Mouse (Mus musculus) limb, embryonic 13.5 days (tissue): ENCODE measurements around the gene Sorcs2. TPM values are rescaled to one million over a fixed set of nuclear protein-coding genes. Genes with fewer than 3 reads are reported as not detected.

Experiments
- ATAC-seq: fragments of 200-750 bp; cut with Nextera tagmentation; 2 replicates; pipeline ENCODE4 v1.8.0; 2017; ENCODE audit warnings: low read depth, moderate number of reproducible peaks, moderate TSS enrichment; ENCODE audit not compliant: low FRiP score
- H3K27ac ChIP-seq: fragments of 300-500 bp; sonication (generic); 2 replicates; pipeline ENCODE4 v1.5.1; 2015; ENCODE audit warnings: inconsistent platforms, mild to moderate bottlenecking, moderate library complexity
- H3K27me3 ChIP-seq: fragments of 300-500 bp; sonication (generic); 2 replicates; pipeline ENCODE4 v1.6.1; 2015; ENCODE audit warnings: mild to moderate bottlenecking, inconsistent platforms
- H3K36me3 ChIP-seq: fragments of 300-500 bp; sonication (generic); 2 replicates; pipeline ENCODE4 v1.6.1; 2015; ENCODE audit warnings: inconsistent platforms, mild to moderate bottlenecking, moderate library complexity
- H3K4me1 ChIP-seq: fragments of 300-500 bp; sonication (generic); 2 replicates; pipeline ENCODE4 v1.6.1; 2015; ENCODE audit warnings: inconsistent platforms
- H3K4me2 ChIP-seq: fragments of 300-500 bp; sonication (generic); replicated peaks from 2 replicates; pipeline ENCODE4 v1.6.1; 2015; ENCODE audit warnings: inconsistent platforms, mild to moderate bottlenecking, moderate library complexity
- H3K4me3 ChIP-seq: fragments of 300-500 bp; sonication (generic); 2 replicates; pipeline ENCODE4 v1.5.1; 2015; ENCODE audit warnings: moderate library complexity, mild to moderate bottlenecking, inconsistent platforms
- H3K9ac ChIP-seq: fragments of 300-500 bp; sonication (generic); 2 replicates; pipeline ENCODE4 v1.6.1; 2015; ENCODE audit warnings: mild to moderate bottlenecking, inconsistent platforms
- H3K9me3 ChIP-seq: fragments of 300-500 bp; sonication (generic); 2 replicates; pipeline ENCODE4 v1.6.1; 2016; ENCODE audit warnings: inconsistent platforms
- WGBS: fragments of 180-500 bp; shearing (Covaris S2); methylation state at CpG from one replicate; pipeline ENCODE4 v1.1.7; 2015; 5-methylcytosine and 5-hydroxymethylcytosine counted together
- polyA plus RNA-seq: library from polyadenylated mRNA; unstranded; fragments of >200 nt; fragmentation: Nextera tagmentation; extraction: Ambion mirVana; gene quantifications from 2 replicates; pipeline ENCODE4 v1.2.1, GENCODE M21; 2015

Gene Sorcs2
- polyA plus RNA-seq, 1 experiment from 2014 or later, result 23.0 TPM

DNA sequence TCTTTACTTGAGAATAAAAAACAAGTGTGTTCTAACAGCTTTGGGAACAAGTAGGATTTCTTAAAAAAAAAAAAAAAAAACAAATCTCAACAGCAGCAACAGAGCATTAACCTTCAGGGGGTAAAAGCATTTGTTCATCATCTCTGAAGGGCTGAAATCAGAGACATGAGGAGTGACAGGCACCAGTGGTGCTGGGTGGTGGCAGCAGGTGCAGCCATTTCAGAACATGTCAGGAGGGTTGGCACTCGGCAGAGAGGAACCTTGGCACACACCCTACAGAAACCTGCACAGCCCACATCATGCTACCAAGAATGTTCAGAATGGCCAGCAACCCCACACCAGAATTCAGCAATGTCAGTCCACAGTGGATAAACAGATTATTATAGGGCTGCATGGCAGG is 198.4 kb downstream of the Sorcs2 start:
- no peak overlapping the region for H3K4me2 ChIP-seq
- H3K4me3 ChIP-seq, result no peak overlapping the region
- H3K9me3 ChIP-seq, result no peaks in the 10 kb centered on the region
- no peaks in the 10 kb centered on the region for H3K36me3 ChIP-seq
- no peak overlapping the region for H3K9ac ChIP-seq
- H3K27me3 ChIP-seq, result no peaks in the 10 kb centered on the region
- ATAC-seq, result no peak
- H3K4me1 ChIP-seq, result 0 out of 2 replicates have a peak, but pooled peaks cover 2% of the 10 kb centered on the region
- no peak overlapping the region for H3K27ac ChIP-seq
- 85% methylated on average over 1 of the region's 1 CpGs for WGBS

DNA sequence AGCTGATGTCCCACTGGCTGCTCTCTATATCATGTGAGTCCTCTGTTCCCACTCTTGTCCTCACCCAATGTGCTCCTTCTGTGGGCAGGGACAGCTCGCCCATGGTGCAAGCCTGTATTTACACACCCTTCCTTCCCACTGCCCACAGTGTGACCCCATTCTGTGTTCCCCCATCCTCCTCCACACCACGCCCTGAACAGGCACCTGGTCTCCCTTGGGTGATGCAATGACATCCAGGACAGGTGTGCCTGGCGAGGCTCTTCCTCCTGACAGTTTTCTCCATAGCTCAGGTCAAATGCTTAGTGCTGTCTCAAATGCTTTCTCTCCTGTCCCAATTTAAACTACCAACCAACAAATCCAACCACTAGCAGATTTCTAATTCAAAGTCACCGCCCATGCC is 202.5 kb downstream of the Sorcs2 start:
- Histone ChIP-seq H3K36me3 (no peaks in the 10 kb centered on the region), H3K9ac (no peak overlapping the region), H3K9me3 (no peaks in the 10 kb centered on the region), H3K4me1 (peaks cover 12% of the 10 kb centered on the region), H3K4me2 (no peak overlapping the region), H3K27ac (no peak overlapping the region), H3K27me3 (no peaks in the 10 kb centered on the region), H3K4me3 (no peak overlapping the region)
- no peak for ATAC-seq
- WGBS, result 88% methylated on average over 4 of the region's 4 CpGs

DNA sequence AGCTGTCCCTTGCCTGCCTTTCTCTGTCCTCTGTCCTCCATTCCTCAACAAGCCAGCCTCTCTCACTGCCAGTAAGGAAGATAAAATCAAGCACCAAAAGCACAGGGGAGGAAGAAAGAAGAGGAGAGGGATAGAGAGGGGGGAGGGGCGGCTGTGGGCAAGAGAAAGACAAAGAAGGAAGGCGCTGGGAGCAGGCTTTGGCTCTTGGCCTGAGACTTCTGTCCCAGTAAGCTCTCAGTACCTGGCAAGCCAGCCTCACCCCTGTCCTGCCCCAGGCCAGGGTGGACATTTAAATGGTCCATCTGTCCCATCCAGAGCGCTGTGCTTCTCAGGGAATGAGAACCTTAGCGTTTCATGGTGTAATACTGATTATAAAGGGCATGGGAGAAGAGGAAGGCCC is 203.3 kb downstream of the Sorcs2 start:
- 66% methylated on average over 4 of the region's 4 CpGs for WGBS
- H3K4me2 ChIP-seq, result no peak overlapping the region
- no peak overlapping the region for H3K9ac ChIP-seq
- no peaks in the 10 kb centered on the region for H3K36me3 ChIP-seq
- H3K27me3 ChIP-seq, result no peaks in the 10 kb centered on the region
- peaks cover 12% of the 10 kb centered on the region for H3K4me1 ChIP-seq
- no peak for ATAC-seq
- H3K9me3 ChIP-seq, result no peaks in the 10 kb centered on the region
- no peak overlapping the region for H3K27ac ChIP-seq
- no peak overlapping the region for H3K4me3 ChIP-seq

DNA sequence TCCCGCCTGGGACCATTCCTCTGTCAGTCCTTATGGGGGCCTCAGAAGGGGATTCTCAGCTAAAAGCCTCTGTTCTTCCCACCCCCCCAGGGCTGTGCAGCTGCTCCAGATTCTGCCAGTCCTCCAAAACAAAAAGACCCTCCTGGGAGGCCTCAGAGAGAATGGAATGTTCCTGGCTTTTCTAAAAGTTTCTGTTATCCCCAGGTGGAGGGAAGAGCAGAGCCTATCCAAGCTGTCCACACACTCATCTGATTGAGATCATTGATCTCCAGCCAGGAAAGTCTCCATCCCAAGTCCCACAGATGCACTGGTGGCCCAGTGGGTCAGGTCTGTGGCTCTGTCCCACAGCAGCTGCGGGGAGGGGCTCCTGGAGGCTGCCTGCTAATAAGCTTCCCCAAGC is 205.3 kb downstream of the Sorcs2 start:
- Histone ChIP-seq H3K4me1 (peaks cover 12% of the 10 kb centered on the region), H3K4me2 (no peak overlapping the region), H3K9me3 (no peaks in the 10 kb centered on the region), H3K36me3 (no peaks in the 10 kb centered on the region), H3K27me3 (no peaks in the 10 kb centered on the region), H3K27ac (no peak overlapping the region), H3K4me3 (no peak overlapping the region), H3K9ac (no peak overlapping the region)
- ATAC-seq, result no peak
- WGBS, result 83% methylated on average over 2 of the region's 2 CpGs

DNA sequence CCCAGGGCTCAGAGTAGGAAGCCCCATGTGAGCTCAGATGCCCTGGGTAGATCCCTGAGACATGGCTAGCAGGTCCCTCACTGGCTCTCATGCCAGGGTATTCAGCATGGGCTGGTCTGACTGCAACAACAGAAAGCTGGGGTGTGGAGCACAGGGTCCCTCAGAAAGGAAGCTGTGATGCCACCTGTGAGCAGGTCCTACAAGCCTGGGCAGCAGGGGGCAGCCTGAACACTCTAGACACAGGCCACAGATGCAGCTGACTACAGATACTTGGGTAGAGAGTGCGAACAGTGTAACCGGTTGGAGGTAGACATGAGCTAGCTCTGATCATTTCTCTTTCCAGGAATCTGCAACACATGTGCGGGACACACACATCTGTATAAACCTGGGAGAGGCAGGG is 206.1 kb downstream of the Sorcs2 start:
- 79% methylated on average over 3 of the region's 3 CpGs for WGBS
- Histone ChIP-seq H3K4me2 (no peak overlapping the region), H3K9me3 (no peaks in the 10 kb centered on the region), H3K4me3 (no peak overlapping the region), H3K4me1 (peaks cover 12% of the 10 kb centered on the region), H3K9ac (no peak overlapping the region), H3K36me3 (no peaks in the 10 kb centered on the region), H3K27ac (no peak overlapping the region), H3K27me3 (no peaks in the 10 kb centered on the region)
- ATAC-seq, result no peak

DNA sequence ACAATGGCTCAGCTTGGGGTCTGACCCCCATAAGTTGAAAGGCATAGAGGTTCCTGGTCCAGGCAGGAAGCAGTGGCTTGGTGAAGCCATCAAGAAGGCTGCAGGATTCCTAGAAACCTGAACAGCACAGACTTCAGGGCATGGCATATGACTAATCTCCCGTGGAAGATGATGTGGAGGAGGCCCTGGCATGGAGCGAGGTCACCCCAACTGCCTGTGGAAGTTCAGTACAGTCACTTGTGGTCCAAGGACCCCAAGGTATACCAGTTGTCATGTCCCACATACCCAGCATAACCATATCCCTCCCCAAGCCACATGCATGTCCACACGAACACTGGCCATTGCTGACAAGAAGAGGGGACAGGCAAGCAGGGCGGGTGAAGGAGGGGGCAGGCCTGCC is 206.7 kb downstream of the Sorcs2 start:
- H3K4me3 ChIP-seq, result no peak overlapping the region
- WGBS, result 89% methylated on average over 4 of the region's 4 CpGs
- ATAC-seq, result no peak

DNA sequence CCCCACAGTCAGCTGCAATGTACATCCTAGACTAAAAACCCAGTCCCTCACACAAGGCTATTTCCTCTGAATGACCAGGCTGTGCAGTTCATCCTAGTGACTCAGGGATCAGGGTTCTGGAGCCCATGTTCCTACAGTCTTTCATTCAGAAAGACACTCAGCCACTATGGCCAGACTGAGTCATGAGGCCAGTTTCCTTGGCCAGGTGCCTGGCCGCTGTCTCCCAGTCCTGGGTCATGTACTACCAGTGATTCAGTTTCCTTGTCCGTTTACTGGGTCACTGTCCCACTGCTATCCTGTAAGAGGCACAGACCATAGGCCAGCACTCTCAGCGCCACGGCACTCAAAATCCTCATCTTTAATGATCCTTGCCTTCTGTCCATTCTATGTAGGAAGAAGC is 209.6 kb downstream of the Sorcs2 start:
- no peaks in the 10 kb centered on the region for H3K9me3 ChIP-seq
- no peak for ATAC-seq
- 86% methylated on average over 4 of the region's 4 CpGs for WGBS
- H3K27me3 ChIP-seq, result no peaks in the 10 kb centered on the region
- H3K36me3 ChIP-seq, result no peaks in the 10 kb centered on the region
- no peak overlapping the region for H3K27ac ChIP-seq
- no peak overlapping the region for H3K4me2 ChIP-seq
- H3K9ac ChIP-seq, result no peak overlapping the region
- H3K4me1 ChIP-seq, result peaks cover 12% of the 10 kb centered on the region
- no peak overlapping the region for H3K4me3 ChIP-seq

More for the DNA sequence above, 206.7 kb downstream of the Sorcs2 start:
- Histone ChIP-seq H3K36me3 (no peaks in the 10 kb centered on the region), H3K4me2 (no peak overlapping the region), H3K9ac (no peak overlapping the region), H3K27ac (no peak overlapping the region), H3K9me3 (no peaks in the 10 kb centered on the region), H3K4me1 (peaks cover 12% of the 10 kb centered on the region), H3K27me3 (no peaks in the 10 kb centered on the region)

DNA sequence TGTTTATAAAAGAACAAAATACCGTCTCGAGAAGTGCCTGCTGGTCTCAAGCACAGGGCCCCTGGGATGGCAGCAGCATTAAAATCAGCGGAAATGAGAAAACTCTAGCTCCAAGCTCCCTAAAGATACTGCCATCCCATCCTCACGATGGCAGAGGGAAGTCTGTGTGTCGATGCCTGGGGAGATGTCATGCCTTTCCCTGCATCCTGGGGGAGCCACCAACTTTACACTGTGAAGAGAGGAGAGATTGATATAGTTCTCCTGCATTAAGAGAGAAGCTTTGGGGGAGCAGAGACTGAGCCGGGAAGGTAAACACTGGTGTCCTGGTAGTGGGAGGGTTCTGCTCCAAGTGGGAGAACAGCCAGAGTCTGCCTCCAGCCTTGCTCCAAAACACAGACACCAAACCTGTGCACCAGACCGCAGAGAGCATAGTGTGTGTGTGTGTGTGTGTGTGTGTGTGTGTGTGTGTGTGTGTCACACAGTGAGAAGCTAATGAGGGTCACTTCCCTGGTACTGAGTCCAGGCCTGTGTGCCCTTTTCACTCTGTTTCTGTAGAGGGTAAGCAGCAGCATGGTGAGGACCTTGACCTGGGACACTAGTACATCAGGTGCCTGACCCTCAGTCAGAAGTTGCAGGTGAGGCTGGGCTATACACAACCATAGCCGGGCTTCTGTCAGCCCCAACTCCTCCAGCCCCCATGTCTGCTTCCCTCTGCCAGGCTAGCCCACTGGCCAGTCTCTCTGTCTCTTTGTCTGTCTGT is 211.5 kb downstream of the Sorcs2 start:
- ATAC-seq, result no peak
- Histone ChIP-seq H3K27ac (no peak overlapping the region), H3K27me3 (no peaks in the 10 kb centered on the region), H3K4me1 (0 out of 2 replicates have a peak, but pooled peaks cover 3% of the 10 kb centered on the region), H3K9me3 (no peaks in the 10 kb centered on the region), H3K4me3 (no peak overlapping the region), H3K9ac (no peak overlapping the region), H3K36me3 (no peaks in the 10 kb centered on the region), H3K4me2 (no peak overlapping the region)
- 54% methylated on average over 8 of the region's 8 CpGs for WGBS

DNA sequence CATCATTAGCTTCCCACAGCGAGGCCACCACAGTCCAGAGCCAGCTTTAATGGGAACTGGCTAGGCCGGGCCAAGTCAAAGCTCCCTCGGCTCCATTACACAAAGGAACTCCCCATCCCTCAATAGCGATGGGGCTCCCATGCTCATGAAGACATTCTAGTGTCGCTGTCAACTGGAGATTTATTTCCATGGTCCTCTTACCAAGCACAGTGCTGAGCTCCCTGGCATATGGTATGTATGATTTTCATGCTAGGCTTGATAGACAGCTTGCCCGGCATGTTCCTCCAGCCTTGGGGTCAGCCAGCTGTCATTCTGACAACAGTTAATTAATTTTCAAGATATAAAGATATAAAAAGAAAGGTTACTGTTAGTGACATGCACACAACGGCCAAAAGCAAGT is 215.6 kb downstream of the Sorcs2 start:
- no peaks in the 10 kb centered on the region for H3K9me3 ChIP-seq
- no peak for ATAC-seq
- no peak overlapping the region for H3K27ac ChIP-seq
- no peak overlapping the region for H3K4me3 ChIP-seq
- H3K9ac ChIP-seq, result no peak overlapping the region
- H3K27me3 ChIP-seq, result no peaks in the 10 kb centered on the region
- no peaks in the 10 kb centered on the region for H3K36me3 ChIP-seq
- no peak overlapping the region for H3K4me2 ChIP-seq
- H3K4me1 ChIP-seq, result peaks cover 8% of the 10 kb centered on the region; the same call in 1 of the 2 replicates
- WGBS, result 72% methylated on average over 7 of the region's 7 CpGs

DNA sequence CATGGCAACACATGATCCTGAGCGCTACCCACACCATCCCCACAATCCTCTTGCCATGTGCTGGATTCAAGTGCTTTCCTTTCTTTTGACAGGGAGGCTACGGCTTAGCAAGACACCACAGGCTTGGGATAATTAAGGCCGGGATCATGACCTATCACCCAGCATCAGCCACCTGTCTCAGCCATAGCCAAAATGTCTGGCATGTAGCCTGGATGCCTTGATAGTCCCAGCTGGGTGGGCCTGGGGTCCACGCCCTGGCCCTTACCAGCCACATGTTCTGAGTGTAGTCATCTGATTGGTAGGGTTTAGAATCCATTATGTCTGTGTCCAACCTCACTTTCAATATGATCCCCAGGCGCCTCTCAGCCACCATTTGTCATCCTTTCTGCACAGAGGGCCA is 218.2 kb downstream of the Sorcs2 start:
- no peak for ATAC-seq
- Histone ChIP-seq H3K9me3 (no peaks in the 10 kb centered on the region), H3K27me3 (no peaks in the 10 kb centered on the region), H3K27ac (no peak overlapping the region), H3K4me2 (no peak overlapping the region), H3K4me3 (no peak overlapping the region), H3K36me3 (no peaks in the 10 kb centered on the region), H3K9ac (no peak overlapping the region), H3K4me1 (peaks cover 17% of the 10 kb centered on the region)
- 85% methylated on average over 5 of the region's 5 CpGs for WGBS

DNA sequence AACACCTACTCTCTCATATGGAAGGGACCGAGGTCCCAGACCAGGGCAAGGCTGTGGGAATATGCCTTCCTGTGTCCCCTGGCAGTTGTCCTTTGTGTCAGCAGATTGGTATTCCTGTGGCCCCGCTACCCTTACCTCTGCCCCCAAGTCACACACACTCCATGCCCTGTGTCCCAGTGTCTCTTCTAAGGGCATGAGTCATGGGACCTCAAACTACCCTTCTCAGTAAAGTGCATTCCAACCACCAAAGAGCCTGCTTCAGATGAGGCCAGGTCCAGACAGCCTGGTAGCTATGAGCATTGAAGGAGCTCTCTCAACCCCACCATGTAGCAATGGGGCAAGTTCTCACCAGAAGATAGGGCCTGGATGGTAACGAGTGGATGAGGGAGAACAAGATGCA is 219.2 kb downstream of the Sorcs2 start:
- H3K4me2 ChIP-seq, result no peak overlapping the region
- no peak for ATAC-seq
- 87% methylated on average over 3 of the region's 3 CpGs for WGBS

DNA sequence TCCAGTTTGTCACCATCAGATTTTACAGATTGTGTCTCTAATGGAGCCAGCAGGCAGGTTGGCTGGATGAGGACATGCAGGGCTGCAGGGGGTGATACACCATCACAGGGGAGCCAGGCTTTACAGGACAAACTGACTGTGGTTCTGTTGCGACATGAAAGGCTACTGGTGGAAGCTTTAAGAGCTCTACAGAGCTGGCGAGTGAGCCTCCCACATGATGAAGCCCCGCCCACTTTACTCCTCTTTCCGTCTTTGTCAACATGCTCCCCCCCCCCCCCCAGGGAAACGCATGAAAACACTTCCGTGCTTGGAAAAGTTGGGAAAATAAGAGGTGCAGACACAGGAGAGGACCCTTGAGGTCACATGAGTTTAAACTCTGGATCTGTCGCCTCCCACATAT is 219.7 kb downstream of the Sorcs2 start:
- H3K27ac ChIP-seq, result no peak overlapping the region
- H3K27me3 ChIP-seq, result no peaks in the 10 kb centered on the region
- 60% methylated on average over 7 of the region's 7 CpGs for WGBS
- no peaks in the 10 kb centered on the region for H3K9me3 ChIP-seq
- H3K4me2 ChIP-seq, result no peak overlapping the region
- H3K9ac ChIP-seq, result no peak overlapping the region
- no peak overlapping the region for H3K4me3 ChIP-seq
- ATAC-seq, result no peak
- no peaks in the 10 kb centered on the region for H3K36me3 ChIP-seq
- peaks cover 26% of the 10 kb centered on the region for H3K4me1 ChIP-seq

More for the DNA sequence above, 219.2 kb downstream of the Sorcs2 start:
- H3K36me3 ChIP-seq, result no peaks in the 10 kb centered on the region
- H3K4me3 ChIP-seq, result no peak overlapping the region
- no peaks in the 10 kb centered on the region for H3K27me3 ChIP-seq
- no peak overlapping the region for H3K9ac ChIP-seq
- peaks cover 26% of the 10 kb centered on the region for H3K4me1 ChIP-seq
- no peaks in the 10 kb centered on the region for H3K9me3 ChIP-seq
- no peak overlapping the region for H3K27ac ChIP-seq

DNA sequence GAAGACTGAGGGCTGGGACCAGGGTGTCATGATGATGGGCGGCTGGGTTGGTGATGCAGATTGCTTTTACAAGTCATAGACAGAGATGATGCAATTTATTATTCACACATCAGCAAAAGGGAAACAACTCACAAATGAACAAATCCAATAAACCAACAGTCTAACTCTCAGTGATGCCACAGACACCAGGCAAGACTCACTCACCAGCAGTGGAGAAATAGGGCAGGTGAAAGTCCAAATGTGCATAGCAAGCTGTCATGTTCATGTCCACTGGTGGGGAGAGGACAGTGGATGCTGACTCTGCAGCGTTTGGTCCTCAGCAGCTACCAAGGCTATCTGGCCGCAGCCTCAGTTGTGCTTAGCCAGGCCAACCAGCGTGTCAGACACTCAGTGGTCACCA is 221.1 kb downstream of the Sorcs2 start:
- H3K4me1 ChIP-seq, result peaks cover 30% of the 10 kb centered on the region
- H3K27me3 ChIP-seq, result no peaks in the 10 kb centered on the region
- H3K4me2 ChIP-seq, result no peak overlapping the region
- no peak for ATAC-seq
- no peak overlapping the region for H3K27ac ChIP-seq
- WGBS, result 88% methylated on average over 4 of the region's 4 CpGs
- H3K9me3 ChIP-seq, result no peaks in the 10 kb centered on the region
- H3K9ac ChIP-seq, result no peak overlapping the region
- no peak overlapping the region for H3K4me3 ChIP-seq
- no peaks in the 10 kb centered on the region for H3K36me3 ChIP-seq
